Mouse (Mus musculus): ENCODE data around the gene Slc41a1. TPM values are rescaled to one million over a fixed set of nuclear protein-coding genes. Genes with fewer than 3 reads are reported as not detected.

Gene Slc41a1
- total and polyA plus RNA-seq, 2 experiments from 2014 or later, result 19.7 to 39.5 TPM

GRCm38 (mm10) chr1:131879816-131880215, 52.5 kb downstream of the Slc41a1 start:
- no peak for ATAC-seq
- no peak overlapping the region for H3K4me2 ChIP-seq (ENCODE audit: low read depth)
- no peaks in the 10 kb centered on the region for H3K27me3 ChIP-seq (ENCODE audit: insufficient read depth, low read length)
- no peaks in the 10 kb centered on the region for H3K4me1 ChIP-seq (ENCODE audit: insufficient read depth)
- 69% methylated on average over 2 of the region's 2 CpGs for WGBS
- TF ChIP-seq CTCF (IDR thresholded peaks at IDR 0.05; ENCODE audit: low read depth), result no peak
- H3K27ac ChIP-seq (ENCODE audit: low read depth, low read length), result no peak overlapping the region
- DNase-seq, result no peak
- H3K9me3 ChIP-seq (ENCODE audit: low read length), result no peaks in the 10 kb centered on the region
- no peak overlapping the region for H3K4me3 ChIP-seq (ENCODE audit: low read depth, low read length)
- H3K36me3 ChIP-seq (ENCODE audit: insufficient read depth), result no peaks in the 10 kb centered on the region
- H3K9ac ChIP-seq, result no peak overlapping the region

- no peaks in the 10 kb centered on the region for H3K27me3 ChIP-seq (ENCODE audit: insufficient read depth, low read length)
- ATAC-seq (no peak), DNase-seq (no peak)
- H3K4me1 ChIP-seq (ENCODE audit: insufficient read depth), result peaks cover 7% of the 10 kb centered on the region
- no peak overlapping the region for H3K4me2 ChIP-seq (ENCODE audit: low read depth)
- H3K9me3 ChIP-seq (ENCODE audit: low read length), result no peaks in the 10 kb centered on the region
- no peak overlapping the region for H3K4me3 ChIP-seq (ENCODE audit: low read depth, low read length)
- no peak overlapping the region for H3K9ac ChIP-seq
- no peak overlapping the region for H3K27ac ChIP-seq (ENCODE audit: low read depth, low read length)
- no peaks in the 10 kb centered on the region for H3K36me3 ChIP-seq (ENCODE audit: insufficient read depth)
- WGBS, result 65% methylated on average over 2 of the region's 2 CpGs
- TF ChIP-seq CTCF (IDR thresholded peaks at IDR 0.05; ENCODE audit: low read depth), result peak; percentile 44
Measured at GRCm38 (mm10) chr1:131882787-131883186, 55.5 kb downstream of the Slc41a1 start.

GRCm38 (mm10) chr1:131886173-131886572, 58.9 kb downstream of the Slc41a1 start:
- Histone ChIP-seq H3K9me3 (ENCODE audit: low read length) (no peaks in the 10 kb centered on the region), H3K27ac (ENCODE audit: low read depth, low read length) (peak overlapping the region; percentile 82), H3K4me1 (ENCODE audit: insufficient read depth) (peaks cover 7% of the 10 kb centered on the region), H3K27me3 (ENCODE audit: insufficient read depth, low read length) (no peaks in the 10 kb centered on the region), H3K4me2 (ENCODE audit: low read depth) (no peak overlapping the region), H3K36me3 (ENCODE audit: insufficient read depth) (no peaks in the 10 kb centered on the region), H3K4me3 (ENCODE audit: low read depth, low read length) (no peak overlapping the region), H3K9ac (no peak overlapping the region)
- DNase-seq (peak; percentile 48), ATAC-seq (peak; percentile 79)
- WGBS, result 23% methylated on average over 2 of the region's 2 CpGs
- TF ChIP-seq CTCF (IDR thresholded peaks at IDR 0.05; ENCODE audit: low read depth), result no peak

- no peaks in the 10 kb centered on the region for H3K36me3 ChIP-seq (ENCODE audit: insufficient read depth)
- TF ChIP-seq CTCF (IDR thresholded peaks at IDR 0.05; ENCODE audit: low read depth), result no peak
- H3K27ac ChIP-seq (ENCODE audit: low read depth, low read length), result peak overlapping the region; percentile 82
- H3K9me3 ChIP-seq (ENCODE audit: low read length), result no peaks in the 10 kb centered on the region
- 54% methylated on average over 3 of the region's 3 CpGs for WGBS
- peak; percentile 80 for ATAC-seq
- no peak overlapping the region for H3K9ac ChIP-seq
- no peaks in the 10 kb centered on the region for H3K27me3 ChIP-seq (ENCODE audit: insufficient read depth, low read length)
- H3K4me3 ChIP-seq (ENCODE audit: low read depth, low read length), result no peak overlapping the region
- peak; percentile 74 for DNase-seq
- no peak overlapping the region for H3K4me2 ChIP-seq (ENCODE audit: low read depth)
- peaks cover 7% of the 10 kb centered on the region for H3K4me1 ChIP-seq (ENCODE audit: insufficient read depth)
Measured at GRCm38 (mm10) chr1:131886641-131887040, 59.3 kb downstream of the Slc41a1 start.

GRCm38 (mm10) chr1:131890043-131890658, 62.9 kb downstream of the Slc41a1 start:
- DNase-seq (no peak), ATAC-seq (no peak)
- no peak overlapping the region for H3K4me3 ChIP-seq (ENCODE audit: low read depth, low read length)
- H3K9ac ChIP-seq, result no peak overlapping the region
- H3K27ac ChIP-seq (ENCODE audit: low read depth, low read length), result no peak overlapping the region
- H3K4me2 ChIP-seq (ENCODE audit: low read depth), result no peak overlapping the region
- no peak for TF ChIP-seq CTCF (IDR thresholded peaks at IDR 0.05; ENCODE audit: low read depth)
- WGBS, result 81% methylated on average over 6 of the region's 6 CpGs
- H3K9me3 ChIP-seq (ENCODE audit: low read length), result no peaks in the 10 kb centered on the region
- peaks cover 7% of the 10 kb centered on the region for H3K4me1 ChIP-seq (ENCODE audit: insufficient read depth)
- H3K36me3 ChIP-seq (ENCODE audit: insufficient read depth), result no peaks in the 10 kb centered on the region
- H3K27me3 ChIP-seq (ENCODE audit: insufficient read depth, low read length), result no peaks in the 10 kb centered on the region

GRCm38 (mm10) chr1:131891436-131891835, 64.1 kb downstream of the Slc41a1 start:
- Histone ChIP-seq H3K4me1 (ENCODE audit: insufficient read depth) (peaks cover under 1% of the 10 kb centered on the region; the same call in 1 of the 2 replicates), H3K36me3 (ENCODE audit: insufficient read depth) (no peaks in the 10 kb centered on the region), H3K9me3 (ENCODE audit: low read length) (no peaks in the 10 kb centered on the region), H3K4me3 (ENCODE audit: low read depth, low read length) (no peak overlapping the region), H3K9ac (no peak overlapping the region), H3K27me3 (ENCODE audit: insufficient read depth, low read length) (no peaks in the 10 kb centered on the region), H3K27ac (ENCODE audit: low read depth, low read length) (no peak overlapping the region), H3K4me2 (ENCODE audit: low read depth) (no peak overlapping the region)
- 59% methylated on average over 4 of the region's 4 CpGs for WGBS
- no peak for ATAC-seq
- DNase-seq, result no peak
- TF ChIP-seq CTCF (IDR thresholded peaks at IDR 0.05; ENCODE audit: low read depth), result no peak

Other genes with a start within 250 kb of the Slc41a1 start
- not detected in 2 replicates for gene Avpr1b, start 228.3 kb upstream of the Slc41a1 start, total RNA-seq (2014; rRNA removed)
- gene Avpr1b, start 228.3 kb upstream of the Slc41a1 start, polyA plus RNA-seq (2015; fragmentation: Nextera tagmentation; extraction: Ambion mirVana), result not detected in 2 replicates
- gene Ctse, start 189.2 kb upstream of the Slc41a1 start, total RNA-seq (2014; rRNA removed), result 0.23 and 0.57 TPM in 2 replicates
- gene Ctse, start 189.2 kb upstream of the Slc41a1 start, polyA plus RNA-seq (2015; fragmentation: Nextera tagmentation; extraction: Ambion mirVana), result 0.08 TPM in 1 of 2 replicates, not detected in the other
- gene Rab7b, start 138.8 kb upstream of the Slc41a1 start, total RNA-seq (2014; rRNA removed), result 0.29 and 0.85 TPM in 2 replicates
- gene Rab7b, start 138.8 kb upstream of the Slc41a1 start, polyA plus RNA-seq (2015; fragmentation: Nextera tagmentation; extraction: Ambion mirVana), result 1.3 and 1.9 TPM in 2 replicates
- gene Slc26a9, start 83.5 kb upstream of the Slc41a1 start, total RNA-seq (2014; rRNA removed), result 0.08 and 0.67 TPM in 2 replicates
- 0.09 and 0.15 TPM in 2 replicates for gene Slc26a9, start 83.5 kb upstream of the Slc41a1 start, polyA plus RNA-seq (2015; fragmentation: Nextera tagmentation; extraction: Ambion mirVana)
- 0.19 and 0.62 TPM in 2 replicates for gene Pm20d1, start 30.1 kb upstream of the Slc41a1 start, total RNA-seq (2014; rRNA removed)
- 0.20 and 0.33 TPM in 2 replicates for gene Pm20d1, start 30.1 kb upstream of the Slc41a1 start, polyA plus RNA-seq (2015; fragmentation: Nextera tagmentation; extraction: Ambion mirVana)
- gene Rab29, start 39.7 kb downstream of the Slc41a1 start, total RNA-seq (2014; rRNA removed), result 7.9 and 9.1 TPM in 2 replicates
- 9.3 and 9.8 TPM in 2 replicates for gene Rab29, start 39.7 kb downstream of the Slc41a1 start, polyA plus RNA-seq (2015; fragmentation: Nextera tagmentation; extraction: Ambion mirVana)
- gene Nucks1, start 83.0 kb downstream of the Slc41a1 start, total RNA-seq (2014; rRNA removed), result 135 and 159 TPM in 2 replicates
- gene Nucks1, start 83.0 kb downstream of the Slc41a1 start, polyA plus RNA-seq (2015; fragmentation: Nextera tagmentation; extraction: Ambion mirVana), result 42.6 and 56.4 TPM in 2 replicates
- gene Slc45a3, start 135.5 kb downstream of the Slc41a1 start, total RNA-seq (2014; rRNA removed), result 0.85 and 0.86 TPM in 2 replicates
- 0.69 and 0.78 TPM in 2 replicates for gene Slc45a3, start 135.5 kb downstream of the Slc41a1 start, polyA plus RNA-seq (2015; fragmentation: Nextera tagmentation; extraction: Ambion mirVana)
- gene Elk4, start 180.1 kb downstream of the Slc41a1 start, total RNA-seq (2014; rRNA removed), result 18.6 and 25.5 TPM in 2 replicates
- gene Elk4, start 180.1 kb downstream of the Slc41a1 start, polyA plus RNA-seq (2015; fragmentation: Nextera tagmentation; extraction: Ambion mirVana), result 8.0 and 8.2 TPM in 2 replicates
- gene Mfsd4a, start 240.6 kb downstream of the Slc41a1 start, total RNA-seq (2014; rRNA removed), result 2.8 and 3.2 TPM in 2 replicates
- gene Mfsd4a, start 240.6 kb downstream of the Slc41a1 start, polyA plus RNA-seq (2015; fragmentation: Nextera tagmentation; extraction: Ambion mirVana), result 4.6 and 8.1 TPM in 2 replicates

Data from forebrain, postnatal 0 days (tissue).